Mouse (Mus musculus): ENCODE measurements at regions not wholly inside any gene's neighbourhood (a gene's known extent, or its start where the extent isn't known, plus 50 kb on each side); places are given as distances from the start of the nearest gene placed in this dataset.
A peak's percentile ranks its signal among the peaks of the same experiment; 100 is the strongest.

DNA sequence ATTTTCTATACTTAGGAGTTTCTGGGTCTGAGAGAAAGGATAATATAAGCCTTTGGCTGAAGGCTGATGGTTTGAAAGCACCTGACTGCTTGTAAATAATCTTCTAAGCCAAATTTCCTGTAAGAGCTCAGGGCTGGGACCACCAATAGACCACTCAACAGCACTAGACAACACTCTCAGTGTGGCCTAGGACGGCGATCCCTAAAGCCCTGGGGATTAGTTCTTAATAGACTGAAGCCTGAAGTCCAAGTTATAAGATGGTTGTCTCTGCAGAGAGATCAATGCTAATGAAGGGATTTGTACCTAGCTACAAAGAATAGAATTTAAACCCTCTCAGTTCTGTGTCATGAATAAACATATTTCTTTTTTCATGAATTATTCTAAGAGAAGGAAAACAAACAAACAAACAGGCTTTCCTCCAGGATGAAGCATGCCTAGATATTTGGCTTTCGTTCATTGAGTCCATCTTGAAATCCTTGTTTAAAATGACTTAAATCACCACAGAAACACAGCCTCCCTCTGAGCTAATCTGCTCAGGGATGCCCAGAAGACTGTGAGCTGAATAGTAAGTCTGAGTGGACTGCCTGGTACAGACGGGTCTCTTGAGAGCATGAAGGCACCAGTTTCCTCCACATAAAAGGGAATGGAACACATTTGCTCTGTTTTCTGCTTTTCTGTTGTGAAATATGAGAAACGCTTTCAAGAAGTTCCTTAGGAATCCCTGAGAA is 892.3 kb downstream of the Gsdmc2 start:
- ATAC-seq (no peak), DNase-seq (no peak)
- no peaks in the 10 kb centered on the region for H3K4me1 ChIP-seq (ENCODE audit: insufficient read depth)
- no peak overlapping the region for H3K27ac ChIP-seq (ENCODE audit: low read depth)
- no peak overlapping the region for H3K4me3 ChIP-seq (ENCODE audit: low read depth, low read length)
- no peaks in the 10 kb centered on the region for H3K9me3 ChIP-seq (ENCODE audit: low read length)
- TF ChIP-seq EP300 (IDR thresholded peaks at IDR 0.05; ENCODE audit: low read depth) (no peak), CTCF (IDR thresholded peaks at IDR 0.05; ENCODE audit: low read depth) (no peak)
- 75% methylated on average over 5 of the region's 5 CpGs for WGBS (ENCODE audit: insufficient replicate concordance)
- H3K9ac ChIP-seq (replicated peaks), result no peak overlapping the region
- H3K36me3 ChIP-seq (replicated peaks; ENCODE audit: insufficient read depth, low read length), result no peaks in the 10 kb centered on the region
- H3K4me2 ChIP-seq (ENCODE audit: low read depth, low read length), result no peak overlapping the region
- H3K27me3 ChIP-seq (ENCODE audit: insufficient read depth, low read length), result no peaks in the 10 kb centered on the region

DNA sequence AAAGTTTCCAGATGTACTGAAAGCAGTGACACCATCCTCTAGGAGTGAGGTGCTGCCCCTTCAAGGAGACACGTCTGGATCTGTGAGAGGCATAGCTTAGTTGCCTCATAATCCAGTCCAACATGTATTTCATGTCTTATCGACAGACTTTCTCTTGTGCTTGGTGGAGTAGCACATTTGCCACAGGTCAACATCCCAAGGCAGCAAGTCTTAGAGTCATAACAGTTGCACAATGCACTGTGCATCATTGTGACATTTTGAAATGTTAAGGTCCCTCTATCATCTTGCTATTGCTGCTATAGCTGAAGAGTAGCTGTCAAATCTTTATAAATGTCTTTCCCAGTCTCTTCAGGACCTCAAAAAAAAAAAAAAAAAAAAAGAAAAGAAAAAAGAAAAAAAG is 905.6 kb downstream of the Gsdmc2 start:
- no peaks in the 10 kb centered on the region for H3K9me3 ChIP-seq (ENCODE audit: low read length)
- no peaks in the 10 kb centered on the region for H3K36me3 ChIP-seq (replicated peaks; ENCODE audit: insufficient read depth, low read length)
- DNase-seq (no peak), ATAC-seq (no peak)
- H3K4me1 ChIP-seq (ENCODE audit: insufficient read depth), result no peaks in the 10 kb centered on the region
- H3K27me3 ChIP-seq (ENCODE audit: insufficient read depth, low read length), result no peaks in the 10 kb centered on the region
- H3K27ac ChIP-seq (ENCODE audit: low read depth), result no peak overlapping the region
- H3K9ac ChIP-seq (replicated peaks), result no peak overlapping the region
- no peak overlapping the region for H3K4me2 ChIP-seq (ENCODE audit: low read depth, low read length)
- no peak for TF ChIP-seq EP300 (IDR thresholded peaks at IDR 0.05; ENCODE audit: low read depth)
- TF ChIP-seq CTCF (IDR thresholded peaks at IDR 0.05; ENCODE audit: low read depth), result no peak
- WGBS (ENCODE audit: insufficient replicate concordance), result 76% methylated on average over 2 of the region's 2 CpGs
- H3K4me3 ChIP-seq (ENCODE audit: low read depth, low read length), result no peak overlapping the region

DNA sequence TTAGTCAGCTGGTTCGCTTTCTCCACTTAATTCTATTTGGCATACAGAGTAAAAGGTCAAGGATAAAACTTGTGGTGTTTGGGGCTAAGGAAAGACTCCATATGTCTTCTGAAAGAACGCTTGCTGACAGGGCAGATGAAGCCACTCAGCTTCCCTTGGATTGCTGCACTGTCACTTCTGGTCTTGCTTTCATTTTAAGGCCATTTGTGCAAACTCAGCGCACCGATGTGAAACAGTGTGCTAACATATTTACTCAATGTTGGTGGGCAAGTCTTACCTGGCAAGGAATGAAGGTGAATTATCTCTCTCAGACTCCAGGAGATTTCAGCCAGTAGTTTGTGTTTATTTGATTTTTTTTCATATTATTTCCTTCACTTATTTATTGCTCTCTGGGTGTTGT is 907.2 kb downstream of the Gsdmc2 start:
- no peak overlapping the region for H3K4me2 ChIP-seq (ENCODE audit: low read depth, low read length)
- no peak overlapping the region for H3K27ac ChIP-seq (ENCODE audit: low read depth)
- no peaks in the 10 kb centered on the region for H3K36me3 ChIP-seq (replicated peaks; ENCODE audit: insufficient read depth, low read length)
- 71% methylated on average over 4 of the region's 4 CpGs for WGBS (ENCODE audit: insufficient replicate concordance)
- H3K4me3 ChIP-seq (ENCODE audit: low read depth, low read length), result no peak overlapping the region
- ATAC-seq (no peak), DNase-seq (no peak)
- H3K27me3 ChIP-seq (ENCODE audit: insufficient read depth, low read length), result no peaks in the 10 kb centered on the region
- H3K4me1 ChIP-seq (ENCODE audit: insufficient read depth), result no peaks in the 10 kb centered on the region
- TF ChIP-seq EP300 (IDR thresholded peaks at IDR 0.05; ENCODE audit: low read depth), result no peak
- no peak for TF ChIP-seq CTCF (IDR thresholded peaks at IDR 0.05; ENCODE audit: low read depth)
- H3K9ac ChIP-seq (replicated peaks), result no peak overlapping the region
- no peaks in the 10 kb centered on the region for H3K9me3 ChIP-seq (ENCODE audit: low read length)

DNA sequence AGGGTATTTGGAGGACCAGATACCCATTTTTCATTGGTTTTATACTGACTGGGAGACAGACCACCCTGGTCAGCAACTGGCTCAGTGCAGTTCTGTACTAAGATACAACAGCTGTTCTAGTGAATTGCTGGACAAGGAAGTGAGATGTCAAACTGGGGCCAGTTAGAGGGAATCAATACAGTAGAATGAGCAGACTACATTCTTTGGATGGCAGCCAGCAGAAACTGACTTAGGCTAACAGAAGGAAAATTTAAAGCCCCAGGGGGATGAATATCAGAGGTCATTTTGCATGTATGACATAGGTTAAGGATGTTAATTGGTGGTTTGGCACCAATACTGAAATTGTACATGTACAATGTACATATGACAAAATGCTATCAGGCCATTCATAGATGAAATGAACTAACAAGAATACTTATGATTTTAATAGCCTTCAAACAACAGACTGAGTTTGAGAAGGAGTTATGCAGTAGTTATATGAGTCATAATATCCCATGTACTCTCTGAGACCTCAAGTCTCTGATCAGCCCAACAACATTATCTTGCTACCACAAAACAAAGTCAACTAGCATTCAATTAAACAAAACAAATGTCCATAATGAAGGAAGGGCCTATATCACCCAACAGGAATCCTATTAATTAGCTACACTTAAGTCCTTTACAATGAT is 910.3 kb downstream of the Gsdmc2 start:
- no peak for ATAC-seq
- no peak overlapping the region for H3K9ac ChIP-seq (replicated peaks)
- no peak overlapping the region for H3K4me2 ChIP-seq (ENCODE audit: low read depth, low read length)
- H3K4me1 ChIP-seq (ENCODE audit: insufficient read depth), result no peaks in the 10 kb centered on the region
- H3K9me3 ChIP-seq (ENCODE audit: low read length), result no peaks in the 10 kb centered on the region
- no peaks in the 10 kb centered on the region for H3K27me3 ChIP-seq (ENCODE audit: insufficient read depth, low read length)
- no peak overlapping the region for H3K4me3 ChIP-seq (ENCODE audit: low read depth, low read length)
- TF ChIP-seq CTCF (IDR thresholded peaks at IDR 0.05; ENCODE audit: low read depth), result no peak
- TF ChIP-seq EP300 (IDR thresholded peaks at IDR 0.05; ENCODE audit: low read depth), result no peak
- no peaks in the 10 kb centered on the region for H3K36me3 ChIP-seq (replicated peaks; ENCODE audit: insufficient read depth, low read length)
- no peak overlapping the region for H3K27ac ChIP-seq (ENCODE audit: low read depth)
- peak; percentile 13 for DNase-seq

DNA sequence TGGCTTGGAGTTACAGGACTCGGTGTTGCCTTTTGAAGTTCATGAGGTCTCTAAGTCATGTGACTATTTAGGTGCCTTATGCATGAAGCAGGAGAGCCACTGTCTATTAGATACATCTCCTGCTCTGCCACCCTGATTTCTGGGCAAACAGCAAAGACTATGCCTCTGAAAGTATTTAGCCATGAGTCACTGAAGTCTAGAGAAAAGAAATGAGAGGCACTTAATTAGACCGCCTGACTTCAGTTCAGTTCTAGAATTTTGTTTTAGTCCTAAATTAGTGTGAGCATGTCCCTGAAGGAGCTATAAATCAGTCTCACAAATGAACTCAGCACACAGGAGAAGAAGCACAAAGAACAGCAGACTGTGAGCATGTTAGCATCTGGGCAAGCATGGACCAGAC is 924.5 kb downstream of the Gsdmc2 start:
- Histone ChIP-seq H3K27ac (ENCODE audit: low read depth) (no peak overlapping the region), H3K27me3 (ENCODE audit: insufficient read depth, low read length) (no peaks in the 10 kb centered on the region), H3K4me1 (ENCODE audit: insufficient read depth) (no peaks in the 10 kb centered on the region), H3K36me3 (replicated peaks; ENCODE audit: insufficient read depth, low read length) (no peaks in the 10 kb centered on the region), H3K4me2 (ENCODE audit: low read depth, low read length) (no peak overlapping the region), H3K4me3 (ENCODE audit: low read depth, low read length) (no peak overlapping the region), H3K9ac (replicated peaks) (no peak overlapping the region), H3K9me3 (ENCODE audit: low read length) (no peaks in the 10 kb centered on the region)
- DNase-seq, result no peak
- no peak for ATAC-seq
- no peak for TF ChIP-seq CTCF (IDR thresholded peaks at IDR 0.05; ENCODE audit: low read depth)
- no peak for TF ChIP-seq EP300 (IDR thresholded peaks at IDR 0.05; ENCODE audit: low read depth)
- WGBS (ENCODE audit: insufficient replicate concordance), result 80% methylated on average over 2 of the region's 2 CpGs

DNA sequence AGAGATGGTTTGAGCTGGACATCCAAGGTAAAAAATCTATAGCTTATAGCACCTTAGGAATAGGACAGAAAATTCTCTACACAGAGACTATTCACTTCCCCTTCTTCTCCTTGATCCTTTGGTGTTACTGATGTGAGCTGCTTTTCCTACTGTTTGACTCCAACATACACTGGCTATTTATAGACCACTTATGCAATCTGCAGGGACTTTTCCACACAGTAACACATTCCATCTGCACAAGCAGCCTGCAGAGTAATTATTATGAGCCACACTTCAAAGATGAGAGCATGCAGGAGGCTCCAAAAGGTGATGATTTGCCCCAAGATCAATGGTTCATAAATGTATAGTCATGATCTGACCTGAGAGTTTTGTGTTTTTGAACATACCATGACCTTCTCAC is 925.7 kb downstream of the Gsdmc2 start:
- TF ChIP-seq CTCF (IDR thresholded peaks at IDR 0.05; ENCODE audit: low read depth) (no peak), EP300 (IDR thresholded peaks at IDR 0.05; ENCODE audit: low read depth) (no peak)
- ATAC-seq (no peak), DNase-seq (no peak)
- H3K27me3 ChIP-seq (ENCODE audit: insufficient read depth, low read length), result no peaks in the 10 kb centered on the region
- no peak overlapping the region for H3K4me3 ChIP-seq (ENCODE audit: low read depth, low read length)
- H3K27ac ChIP-seq (ENCODE audit: low read depth), result no peak overlapping the region
- no peaks in the 10 kb centered on the region for H3K4me1 ChIP-seq (ENCODE audit: insufficient read depth)
- H3K9me3 ChIP-seq (ENCODE audit: low read length), result no peaks in the 10 kb centered on the region
- H3K36me3 ChIP-seq (replicated peaks; ENCODE audit: insufficient read depth, low read length), result no peaks in the 10 kb centered on the region
- no peak overlapping the region for H3K4me2 ChIP-seq (ENCODE audit: low read depth, low read length)
- no peak overlapping the region for H3K9ac ChIP-seq (replicated peaks)
